ENCODE assay signal across 16 mouse cellular contexts in genomic region chr17:70673985-70674384, GRCm38 (mm10).
A peak's percentile ranks its signal among the peaks of the same experiment; 100 is the strongest.
DNase-seq lines count a peak whose midpoint lies in the region.
"Had no signal": no experiment of that assay in that cellular context is flagged by ENCODE, and none has a peak within 500 bp of the region (broad histone marks: within the 10 kb centered on the region; RNA-seq: fewer than 3 reads in every experiment).

No protein-coding gene starts in this region.

- intact Hi-C loops in left cerebral cortex, postnatal 10 days (cut with DNase I), result no loop called here
- intact Hi-C loops in left cerebral cortex, postnatal 25 days (cut with DNase I), result no loop called here

- DNase-seq in left cerebral cortex, adult 11 months (ENCODE audit: low spot score), result peak; percentile 55
- DNase-seq in left cerebral cortex, postnatal 10 days (ENCODE audit: extremely low spot score in 1 of 2, low spot score in 2 of 2), result no peak
- DNase-seq in frontal cortex, adult 2 months (ENCODE audit: extremely low spot score in 1 of 2, low spot score in 1 of 2), result peak; percentile 69 to 82
- DNase-seq in frontal cortex, postnatal 36 days (ENCODE audit: low spot score in 2 of 2), result peak; percentile 71 to 87
- DNase-seq in left cerebral cortex, postnatal 25 days (ENCODE audit: low spot score in 2 of 2), result peak; percentile 67 to 93
- no peak for DNase-seq in thymus, postnatal 36 days
- no peak for DNase-seq in urinary bladder, adult 2 months (ENCODE audit: low spot score)
- no peak for DNase-seq in spleen, adult 18-20 months
- DNase-seq: adrenal gland, postnatal 10 days; cerebellum, adult 2 months; cerebellum, postnatal 36 days; embryo, embryonic 11 days; gastrocnemius, postnatal 25 days; kidney, adult 18-20 months; lung, adult 18-20 months; lung, postnatal 10 days had no signal

Comparison
In these comparisons a context has a peak if more than half of its experiments do, and no peak if none do; other contexts are left out.
1. DNase-seq: peak in left cerebral cortex, adult 11 months (single experiment), frontal cortex, adult 2 months (2 of 2), frontal cortex, postnatal 36 days (2 of 2) and left cerebral cortex, postnatal 25 days (2 of 2); none in left cerebral cortex, postnatal 10 days (0 of 2), thymus, postnatal 36 days (0 of 2), urinary bladder, adult 2 months (single experiment) and spleen, adult 18-20 months (0 of 2).